Mouse (Mus musculus): ENCODE results near the gene Spata33.

The Spata33 gene

GRCm38 (mm10) chr8:123212321-123213117 is at the start of gene Spata33, which contains the start of gene Chmp1a:
Spata33 (plus strand) TSS chr8:123212832.
Chmp1a (minus strand) TSS chr8:123212763.
- in situ Hi-C loops (cut with MboI; ENCODE audit: low pct_unique_long_range_greater_than_20kb in 1 of 2, low sequenced_read_pairs in 2 of 2, unreplicated experiment in 1 of 2), result no loop called here

GRCm38 (mm10) chr8:123181391-123181790 is 31.2 kb upstream of the Spata33 start:
- in situ Hi-C loops (cut with MboI; ENCODE audit: low pct_unique_long_range_greater_than_20kb in 1 of 2, low sequenced_read_pairs in 2 of 2, unreplicated experiment in 1 of 2), result no loop called here

GRCm38 (mm10) chr8:123185566-123186409 is 26.8 kb upstream of the Spata33 start, which contains the start of gene Dpep1:
Dpep1 (plus strand) TSS chr8:123186242.
- in situ Hi-C loops (cut with MboI; ENCODE audit: low pct_unique_long_range_greater_than_20kb in 1 of 2, low sequenced_read_pairs in 2 of 2, unreplicated experiment in 1 of 2), result no loop called here

- in situ Hi-C loops (cut with MboI; ENCODE audit: low pct_unique_long_range_greater_than_20kb in 1 of 2, low sequenced_read_pairs in 2 of 2, unreplicated experiment in 1 of 2), result no loop called here
Observed at GRCm38 (mm10) chr8:123188006-123188405, 24.6 kb upstream of the Spata33 start.

GRCm38 (mm10) chr8:123188841-123189240 is 23.8 kb upstream of the Spata33 start:
- in situ Hi-C loops (cut with MboI; ENCODE audit: low pct_unique_long_range_greater_than_20kb in 1 of 2, low sequenced_read_pairs in 2 of 2, unreplicated experiment in 1 of 2), result no loop called here

- in situ Hi-C loops (cut with MboI; ENCODE audit: low pct_unique_long_range_greater_than_20kb in 1 of 2, low sequenced_read_pairs in 2 of 2, unreplicated experiment in 1 of 2), result loop anchor here in 1 of 2 experiments (10.0 kb wide), 2 partner anchors 76 to 356 kb away; partner anchors contain the start of gene Cpne7
Observed at GRCm38 (mm10) chr8:123190678-123191077, 22.0 kb upstream of the Spata33 start.

- in situ Hi-C loops (cut with MboI; ENCODE audit: low pct_unique_long_range_greater_than_20kb in 1 of 2, low sequenced_read_pairs in 2 of 2, unreplicated experiment in 1 of 2), result loop anchor here in 1 of 2 experiments (10.0 kb wide), 2 partner anchors 77 to 357 kb away; partner anchors contain the start of gene Cpne7
Observed at GRCm38 (mm10) chr8:123191908-123192307, 20.7 kb upstream of the Spata33 start.

GRCm38 (mm10) chr8:123193771-123194170 is 18.9 kb upstream of the Spata33 start:
- in situ Hi-C loops (cut with MboI; ENCODE audit: low pct_unique_long_range_greater_than_20kb in 1 of 2, low sequenced_read_pairs in 2 of 2, unreplicated experiment in 1 of 2), result loop anchor here in 1 of 2 experiments (10.0 kb wide), 2 partner anchors 79 to 359 kb away; partner anchors contain the start of gene Cpne7

GRCm38 (mm10) chr8:123197016-123197415 is 15.6 kb upstream of the Spata33 start:
- in situ Hi-C loops (cut with MboI; ENCODE audit: low pct_unique_long_range_greater_than_20kb in 1 of 2, low sequenced_read_pairs in 2 of 2, unreplicated experiment in 1 of 2), result loop anchor here (5.0 to 10.0 kb wide), 3 partner anchors 82 to 362 kb away; partner anchors contain the start of gene Cpne7 (in 1 of the 2)

- in situ Hi-C loops (cut with MboI; ENCODE audit: low pct_unique_long_range_greater_than_20kb in 1 of 2, low sequenced_read_pairs in 2 of 2, unreplicated experiment in 1 of 2), result loop anchor here (5.0 to 10.0 kb wide), 3 partner anchors 85 to 365 kb away; partner anchors contain the start of gene Cpne7 (in 1 of the 2)
Observed at GRCm38 (mm10) chr8:123199864-123200263, 12.8 kb upstream of the Spata33 start.

GRCm38 (mm10) chr8:123202288-123202687 is 10.3 kb upstream of the Spata33 start:
- in situ Hi-C loops (cut with MboI; ENCODE audit: low pct_unique_long_range_greater_than_20kb in 1 of 2, low sequenced_read_pairs in 2 of 2, unreplicated experiment in 1 of 2), result no loop called here

- in situ Hi-C loops (cut with MboI; ENCODE audit: low pct_unique_long_range_greater_than_20kb in 1 of 2, low sequenced_read_pairs in 2 of 2, unreplicated experiment in 1 of 2), result no loop called here
Observed at GRCm38 (mm10) chr8:123203571-123203970, 9.1 kb upstream of the Spata33 start.

GRCm38 (mm10) chr8:123211876-123212275 is 756 bp upstream of the Spata33 start:
- in situ Hi-C loops (cut with MboI; ENCODE audit: low pct_unique_long_range_greater_than_20kb in 1 of 2, low sequenced_read_pairs in 2 of 2, unreplicated experiment in 1 of 2), result no loop called here

- in situ Hi-C loops (cut with MboI; ENCODE audit: low pct_unique_long_range_greater_than_20kb in 1 of 2, low sequenced_read_pairs in 2 of 2, unreplicated experiment in 1 of 2), result no loop called here
Observed at GRCm38 (mm10) chr8:123213118-123213772, 613 bp downstream of the Spata33 start.

- in situ Hi-C loops (cut with MboI; ENCODE audit: low pct_unique_long_range_greater_than_20kb in 1 of 2, low sequenced_read_pairs in 2 of 2, unreplicated experiment in 1 of 2), result no loop called here
Observed at GRCm38 (mm10) chr8:123215430-123215829, 2.8 kb downstream of the Spata33 start.

- in situ Hi-C loops (cut with MboI; ENCODE audit: low pct_unique_long_range_greater_than_20kb in 1 of 2, low sequenced_read_pairs in 2 of 2, unreplicated experiment in 1 of 2), result no loop called here
Observed at GRCm38 (mm10) chr8:123220917-123221316, 8.3 kb downstream of the Spata33 start.

- in situ Hi-C loops (cut with MboI; ENCODE audit: low pct_unique_long_range_greater_than_20kb in 1 of 2, low sequenced_read_pairs in 2 of 2, unreplicated experiment in 1 of 2), result no loop called here
Observed at GRCm38 (mm10) chr8:123224278-123225266, 11.9 kb downstream of the Spata33 start, which contains the start of gene Cdk10. Cdk10 (plus strand) TSS chr8:123224842.
